Mouse (Mus musculus): Measurements from ENCODE around the gene Camsap3. TPM values are rescaled to one million over a fixed set of nuclear protein-coding genes. Genes with fewer than 3 reads are reported as not detected.

Gene Camsap3
- polyA plus RNA-seq, 1 experiment from 2014 or later: 6.9 TPM

- Histone ChIP-seq H3K9me3 (no peaks in the 10 kb centered on the region), H3K4me2 (no peak overlapping the region), H3K36me3 (no peaks in the 10 kb centered on the region), H3K4me3 (no peak overlapping the region), H3K9ac (no peak overlapping the region), H3K27me3 (no peaks in the 10 kb centered on the region), H3K27ac (no peak overlapping the region), H3K4me1 (no peaks in the 10 kb centered on the region)
- WGBS: 14% methylated on average over 5 of the region's 5 CpGs
- ATAC-seq (ENCODE audit: borderline replicate concordance, extremely low read depth, low FRiP score, low TSS enrichment): no peak; the same call in 1 of the 2 replicates
These were observed 58.7 kb downstream of the Camsap3 start for GRCm38 (mm10) chr8:3645804-3646203.

- H3K27ac ChIP-seq: no peak overlapping the region
- WGBS: 80% methylated on average over 6 of the region's 6 CpGs
- no peak for ATAC-seq (ENCODE audit: borderline replicate concordance, extremely low read depth, low FRiP score, low TSS enrichment)
These were observed 59.9 kb downstream of the Camsap3 start for GRCm38 (mm10) chr8:3646824-3647531.

GRCm38 (mm10) chr8:3647561-3647960 lies 60.5 kb downstream of the Camsap3 start:
- H3K4me1 ChIP-seq: no peaks in the 10 kb centered on the region
- 63% methylated on average over 4 of the region's 4 CpGs for WGBS
- H3K27me3 ChIP-seq: no peaks in the 10 kb centered on the region
- H3K9ac ChIP-seq: no peak overlapping the region
- no peak overlapping the region for H3K27ac ChIP-seq
- H3K9me3 ChIP-seq: no peaks in the 10 kb centered on the region
- no peaks in the 10 kb centered on the region for H3K36me3 ChIP-seq
- no peak for ATAC-seq (ENCODE audit: borderline replicate concordance, extremely low read depth, low FRiP score, low TSS enrichment)
- no peak overlapping the region for H3K4me3 ChIP-seq
- H3K4me2 ChIP-seq: no peak overlapping the region

More at GRCm38 (mm10) chr8:3646824-3647531, 59.9 kb downstream of the Camsap3 start:
- Histone ChIP-seq H3K4me1 (no peaks in the 10 kb centered on the region), H3K4me3 (no peak overlapping the region), H3K27me3 (no peaks in the 10 kb centered on the region), H3K9ac (no peak overlapping the region), H3K36me3 (no peaks in the 10 kb centered on the region), H3K9me3 (no peaks in the 10 kb centered on the region), H3K4me2 (no peak overlapping the region)

GRCm38 (mm10) chr8:3648268-3648667 lies 61.2 kb downstream of the Camsap3 start:
- Histone ChIP-seq H3K4me3 (no peak overlapping the region), H3K27me3 (no peaks in the 10 kb centered on the region), H3K4me1 (no peaks in the 10 kb centered on the region), H3K9ac (no peak overlapping the region), H3K9me3 (no peaks in the 10 kb centered on the region), H3K4me2 (no peak overlapping the region), H3K27ac (no peak overlapping the region), H3K36me3 (no peaks in the 10 kb centered on the region)
- WGBS: 53% methylated on average over 2 of the region's 2 CpGs
- no peak for ATAC-seq (ENCODE audit: borderline replicate concordance, extremely low read depth, low FRiP score, low TSS enrichment)

GRCm38 (mm10) chr8:3648990-3649389 lies 61.9 kb downstream of the Camsap3 start:
- H3K9ac ChIP-seq: no peak overlapping the region
- peak overlapping the region; percentile 15; the same call in 1 of the 2 replicates for H3K4me2 ChIP-seq
- H3K4me3 ChIP-seq: no peak overlapping the region
- no peaks in the 10 kb centered on the region for H3K36me3 ChIP-seq
- no peaks in the 10 kb centered on the region for H3K4me1 ChIP-seq
- H3K27me3 ChIP-seq: no peaks in the 10 kb centered on the region
- no peaks in the 10 kb centered on the region for H3K9me3 ChIP-seq
- WGBS: 42% methylated on average over 1 of the region's 1 CpGs
- H3K27ac ChIP-seq: no peak overlapping the region
- ATAC-seq (ENCODE audit: borderline replicate concordance, extremely low read depth, low FRiP score, low TSS enrichment): no peak

GRCm38 (mm10) chr8:3652845-3653244 lies 65.8 kb downstream of the Camsap3 start:
- Histone ChIP-seq H3K4me1 (no peaks in the 10 kb centered on the region), H3K36me3 (no peaks in the 10 kb centered on the region), H3K9ac (no peak overlapping the region), H3K27ac (no peak overlapping the region), H3K9me3 (no peaks in the 10 kb centered on the region), H3K27me3 (no peaks in the 10 kb centered on the region), H3K4me2 (no peak overlapping the region), H3K4me3 (no peak overlapping the region)
- whole genome bisulfite sequencing: 67% methylated on average over 3 of the region's 3 CpGs
- no peak for ATAC-seq (ENCODE audit: borderline replicate concordance, extremely low read depth, low FRiP score, low TSS enrichment)

GRCm38 (mm10) chr8:3654726-3655508 lies 67.8 kb downstream of the Camsap3 start:
- Histone ChIP-seq H3K9ac (no peak overlapping the region), H3K4me2 (no peak overlapping the region), H3K4me1 (no peaks in the 10 kb centered on the region), H3K27me3 (no peaks in the 10 kb centered on the region), H3K9me3 (no peaks in the 10 kb centered on the region), H3K4me3 (no peak overlapping the region), H3K36me3 (no peaks in the 10 kb centered on the region), H3K27ac (no peak overlapping the region)
- no peak for ATAC-seq (ENCODE audit: borderline replicate concordance, extremely low read depth, low FRiP score, low TSS enrichment)
- WGBS: 59% methylated on average over 11 of the region's 11 CpGs

- no peaks in the 10 kb centered on the region for H3K27me3 ChIP-seq
- H3K4me1 ChIP-seq: no peaks in the 10 kb centered on the region
- no peaks in the 10 kb centered on the region for H3K36me3 ChIP-seq
- H3K4me3 ChIP-seq: no peak within 1 kb of the TSS
- 55% methylated on average over 3 of the region's 3 CpGs for WGBS
- no peak within 1 kb of the TSS for H3K27ac ChIP-seq
- no peaks in the 10 kb centered on the region for H3K9me3 ChIP-seq
- H3K9ac ChIP-seq: no peak within 1 kb of the TSS
- H3K4me2 ChIP-seq: no peak within 1 kb of the TSS
- ATAC-seq (ENCODE audit: borderline replicate concordance, extremely low read depth, low FRiP score, low TSS enrichment): no peak
These were observed 68.4 kb downstream of the Camsap3 start, which contains the start of gene Retn for GRCm38 (mm10) chr8:3655526-3655925. TSS of gene Retn (plus strand) at chr8:3655770.

GRCm38 (mm10) chr8:3656725-3657381 lies 69.8 kb downstream of the Camsap3 start:
- no peak overlapping the region for H3K27ac ChIP-seq
- no peak for ATAC-seq (ENCODE audit: borderline replicate concordance, extremely low read depth, low FRiP score, low TSS enrichment)
- H3K9ac ChIP-seq: no peak overlapping the region
- WGBS: 14% methylated on average over 7 of the region's 7 CpGs
- H3K4me1 ChIP-seq: no peaks in the 10 kb centered on the region
- H3K4me2 ChIP-seq: no peak overlapping the region
- H3K4me3 ChIP-seq: no peak overlapping the region
- H3K27me3 ChIP-seq: no peaks in the 10 kb centered on the region
- H3K36me3 ChIP-seq: no peaks in the 10 kb centered on the region
- H3K9me3 ChIP-seq: no peaks in the 10 kb centered on the region

Other genes starting within 250 kb of the Camsap3 start
- gene A430078G23Rik, start 233.9 kb upstream of the Camsap3 start, polyA plus RNA-seq (2015; fragmentation: Nextera tagmentation; extraction: Ambion mirVana): 0.08 and 0.59 TPM in 2 replicates
- gene Arhgef18, start 194.3 kb upstream of the Camsap3 start, polyA plus RNA-seq (2015; fragmentation: Nextera tagmentation; extraction: Ambion mirVana): 6.7 and 7.8 TPM in 2 replicates
- gene Pex11g, start 119.6 kb upstream of the Camsap3 start, polyA plus RNA-seq (2015; fragmentation: Nextera tagmentation; extraction: Ambion mirVana): 9.2 and 11.4 TPM in 2 replicates
- gene Tex45, start 116.4 kb upstream of the Camsap3 start, polyA plus RNA-seq (2015; fragmentation: Nextera tagmentation; extraction: Ambion mirVana): not detected in 2 replicates
- gene Zfp358, start 94.2 kb upstream of the Camsap3 start, polyA plus RNA-seq (2015; fragmentation: Nextera tagmentation; extraction: Ambion mirVana): 44.6 and 45.2 TPM in 2 replicates
- 45.7 and 50.7 TPM in 2 replicates for gene Mcoln1, start 86.8 kb upstream of the Camsap3 start, polyA plus RNA-seq (2015; fragmentation: Nextera tagmentation; extraction: Ambion mirVana)
- 21.7 and 29.9 TPM in 2 replicates for gene Pnpla6, start 71.9 kb upstream of the Camsap3 start, polyA plus RNA-seq (2015; fragmentation: Nextera tagmentation; extraction: Ambion mirVana)
- 0.77 and 1.1 TPM in 2 replicates for gene C330021F23Rik, start 19.3 kb upstream of the Camsap3 start, polyA plus RNA-seq (2015; fragmentation: Nextera tagmentation; extraction: Ambion mirVana)
- 58.0 and 61.8 TPM in 2 replicates for gene Xab2, start 34.0 kb downstream of the Camsap3 start, polyA plus RNA-seq (2015; fragmentation: Nextera tagmentation; extraction: Ambion mirVana)
- 83.5 and 91.0 TPM in 2 replicates for gene Pet100, start 34.3 kb downstream of the Camsap3 start, polyA plus RNA-seq (2015; fragmentation: Nextera tagmentation; extraction: Ambion mirVana)
- 0.12 TPM in 1 of 2 replicates, not detected in the other for gene Pcp2, start 38.3 kb downstream of the Camsap3 start, polyA plus RNA-seq (2015; fragmentation: Nextera tagmentation; extraction: Ambion mirVana)
- 75.6 and 84.6 TPM in 2 replicates for gene Stxbp2, start 43.7 kb downstream of the Camsap3 start, polyA plus RNA-seq (2015; fragmentation: Nextera tagmentation; extraction: Ambion mirVana)
- gene Retn, start 68.5 kb downstream of the Camsap3 start, polyA plus RNA-seq (2015; fragmentation: Nextera tagmentation; extraction: Ambion mirVana): not detected in 2 replicates
- gene Mcemp1, start 78.5 kb downstream of the Camsap3 start, polyA plus RNA-seq (2015; fragmentation: Nextera tagmentation; extraction: Ambion mirVana): 1.8 and 2.0 TPM in 2 replicates
- 6.8 and 8.2 TPM in 2 replicates for gene Fcor, start 85.1 kb downstream of the Camsap3 start, polyA plus RNA-seq (2015; fragmentation: Nextera tagmentation; extraction: Ambion mirVana)
- gene Trappc5, start 89.0 kb downstream of the Camsap3 start, polyA plus RNA-seq (2015; fragmentation: Nextera tagmentation; extraction: Ambion mirVana): 38.4 and 39.4 TPM in 2 replicates
- 0.23 TPM in 1 of 2 replicates, not detected in the other for gene Fcer2a, start 106.9 kb downstream of the Camsap3 start, polyA plus RNA-seq (2015; fragmentation: Nextera tagmentation; extraction: Ambion mirVana)
- 0.40 and 0.47 TPM in 2 replicates for gene Clec4g, start 133.4 kb downstream of the Camsap3 start, polyA plus RNA-seq (2015; fragmentation: Nextera tagmentation; extraction: Ambion mirVana)
- 0.26 and 0.34 TPM in 2 replicates for gene Cd209a, start 161.7 kb downstream of the Camsap3 start, polyA plus RNA-seq (2015; fragmentation: Nextera tagmentation; extraction: Ambion mirVana)